Mouse (Mus musculus) CD8-positive naive resting alpha-beta T cell, adult 2 months (primary cell): Measurements from ENCODE around the gene Setd1b.
"Not testable (repeated sequence)": the region's sequence is repeated elsewhere in the genome, so short reads cannot be mapped to it uniquely, and the experiment has no call there.

Source experiments
- DNase-seq, 2 experiments: peaks; one replicate each; pipeline ENCODE4 v3.0.0; 2022; ENCODE audit warnings: low read depth in 2 of 2, low spot score in 2 of 2

The Setd1b gene

DNA sequence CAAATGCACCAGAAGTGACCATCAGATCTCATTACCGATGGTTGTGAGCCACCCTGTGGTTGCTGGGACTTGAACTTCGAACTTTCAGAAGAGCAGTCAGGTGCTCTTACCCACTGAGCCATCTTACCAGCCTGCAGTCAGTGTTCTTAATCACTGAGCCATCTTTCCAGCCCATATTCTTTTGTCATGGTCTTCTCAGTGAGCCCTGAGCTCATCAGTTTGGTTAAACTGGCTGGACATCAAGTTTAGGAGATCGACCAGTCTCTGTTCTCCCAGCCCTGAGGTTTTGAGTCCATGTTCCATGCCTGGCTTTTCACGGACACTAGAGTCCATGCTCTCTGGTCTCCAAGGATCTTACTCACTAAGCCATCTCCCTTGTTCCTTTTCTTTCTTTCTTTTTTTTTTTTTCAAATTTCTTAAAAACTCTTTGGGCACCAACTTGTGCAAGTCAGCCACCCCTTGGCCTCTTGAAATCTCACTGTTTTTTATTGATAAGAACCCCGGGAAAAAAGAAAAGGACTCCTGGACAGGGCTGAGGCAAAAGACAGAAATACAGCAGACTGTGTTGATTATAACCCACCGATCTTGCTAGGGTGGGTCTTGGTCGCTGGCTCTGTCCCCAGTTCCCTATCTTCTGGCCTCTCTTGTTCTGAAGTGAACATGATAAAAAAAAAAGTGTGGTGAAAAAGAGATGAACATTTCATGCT, 59.0 kb downstream of the Setd1b start:
- not testable (repeated sequence) for DNase-seq

DNA sequence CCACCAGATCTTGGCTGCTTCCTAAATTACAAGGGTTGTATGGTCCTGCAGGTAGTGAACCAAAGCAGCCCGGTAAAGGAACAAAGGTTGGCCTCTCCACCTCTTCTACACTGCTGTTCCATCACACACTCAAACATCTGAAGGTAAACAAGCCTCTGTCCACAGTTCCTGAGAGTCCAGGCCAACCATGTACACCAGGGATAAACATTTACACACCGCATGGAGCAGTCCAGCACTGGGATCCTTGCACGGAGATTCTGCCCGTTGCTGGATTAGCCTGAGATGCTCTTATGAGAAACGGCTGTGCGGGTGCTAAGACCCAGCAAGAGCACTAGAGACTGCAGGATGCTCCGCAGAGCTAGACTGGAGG, 59.5 kb downstream of the Setd1b start:
- DNase-seq, result no peak

DNA sequence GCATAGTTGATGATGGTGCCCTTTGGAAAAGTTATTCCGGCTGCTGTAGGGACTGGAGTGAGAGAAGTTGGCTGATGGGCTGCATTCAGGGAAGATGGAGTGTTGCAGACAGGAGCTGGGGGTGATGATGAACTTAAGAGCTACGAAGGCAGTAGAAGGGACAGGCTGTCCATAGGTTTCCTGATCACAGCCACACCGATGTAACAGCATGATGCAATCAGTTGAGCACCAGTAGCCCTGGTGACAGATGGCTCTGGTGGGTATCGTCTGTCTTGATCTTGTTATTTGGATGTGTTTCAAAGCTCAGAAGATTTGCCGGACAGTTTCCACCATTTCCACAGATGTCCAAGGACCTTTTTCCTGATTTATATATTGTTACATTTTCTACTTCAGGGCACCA, 60.0 kb downstream of the Setd1b start:
- no peak for DNase-seq

DNA sequence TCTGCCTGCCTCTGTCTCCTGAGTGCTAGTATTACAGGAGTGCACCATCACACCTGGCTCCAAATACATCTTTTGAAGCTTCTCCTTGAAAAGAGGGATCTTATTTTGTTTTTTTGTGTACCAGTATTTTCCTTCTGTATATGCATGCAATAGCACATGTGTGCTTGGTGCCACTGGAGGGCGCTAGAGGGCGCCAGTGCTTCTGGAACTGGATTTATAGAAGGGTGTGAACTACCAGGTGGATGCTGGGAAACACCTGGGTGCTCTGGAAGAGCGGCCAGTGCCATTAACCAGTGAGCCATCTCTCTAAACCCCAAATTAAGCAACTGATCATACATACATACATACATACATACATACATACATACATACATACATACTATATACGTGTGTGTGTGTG, 60.8 kb downstream of the Setd1b start:
- not testable (repeated sequence) for DNase-seq

DNA sequence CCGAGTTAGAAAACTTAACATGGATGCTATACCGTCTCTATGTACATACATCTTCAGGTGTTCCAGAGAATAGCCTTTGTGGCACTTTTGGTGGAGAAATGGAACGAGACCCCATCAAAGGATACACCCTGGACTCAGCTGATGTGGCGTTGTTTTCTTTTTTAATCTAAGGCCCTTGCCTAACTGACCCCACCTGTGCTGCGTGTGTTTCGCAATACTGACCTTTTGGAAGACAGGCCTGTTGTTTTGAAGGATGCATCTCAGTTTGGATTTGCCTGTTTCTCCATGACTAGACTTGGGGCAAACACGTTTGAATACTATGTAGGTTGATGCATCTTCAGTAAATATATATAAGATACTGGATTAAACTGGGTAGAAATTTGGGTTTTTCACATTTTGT, 61.6 kb downstream of the Setd1b start:
- not testable (repeated sequence) for DNase-seq
